Mouse (Mus musculus) lung, adult 2 months (tissue): Measurements from ENCODE around the gene Kank4. TPM values are rescaled to one million over a fixed set of nuclear protein-coding genes. Genes with fewer than 3 reads are reported as not detected.
"Not testable (repeated sequence)": the region's sequence is repeated elsewhere in the genome, so short reads cannot be mapped to it uniquely, and the experiment has no call there.

Experiments used
- DNase-seq: peaks from one replicate; pipeline ENCODE4 v3.0.0; 2022
- H3K4me1 ChIP-seq: fragments of 200-500 bp; 2 replicates; pipeline ENCODE4 v1.6.1; 2011; ENCODE audit warnings: low read length; ENCODE audit not compliant: control insufficient read depth, insufficient read depth
- H3K4me3 ChIP-seq: fragments of 200-500 bp; replicated peaks from 2 replicates; pipeline ENCODE3; 2011; ENCODE audit warnings: low read depth, mild to moderate bottlenecking, control low read depth, low read length; ENCODE audit errors: extremely low read depth
- CTCF ChIP-seq: fragments of 200-500 bp; IDR thresholded peaks from 2 replicates; pipeline ENCODE4 v1.5.1; 2011; ENCODE audit warnings: mild to moderate bottlenecking, low read length, control low read depth; ENCODE audit not compliant: insufficient read depth
- POLR2A ChIP-seq: fragments of 200-500 bp; IDR thresholded peaks from 2 replicates; pipeline ENCODE4 v1.6.1; 2011; ENCODE audit warnings: low read depth, mild to moderate bottlenecking, control low read depth, low read length, borderline replicate concordance; ENCODE audit errors: extremely low read depth
- WGBS: fragments of 180-500 bp; shearing (Covaris S2); methylation state at CpG from one replicate; pipeline ENCODE4 v1.1.7; 2018; 5-methylcytosine and 5-hydroxymethylcytosine counted together
- polyA plus RNA-seq: library from polyadenylated mRNA; depleted of rRNA; stranded (reverse); fragments of >200 nt; gene quantifications from 2 replicates; pipeline ENCODE4 v1.2.3, GENCODE M21; 2012

Kank4 gene
- polyA plus RNA-seq, 1 experiment, result 9.3 TPM

DNA sequence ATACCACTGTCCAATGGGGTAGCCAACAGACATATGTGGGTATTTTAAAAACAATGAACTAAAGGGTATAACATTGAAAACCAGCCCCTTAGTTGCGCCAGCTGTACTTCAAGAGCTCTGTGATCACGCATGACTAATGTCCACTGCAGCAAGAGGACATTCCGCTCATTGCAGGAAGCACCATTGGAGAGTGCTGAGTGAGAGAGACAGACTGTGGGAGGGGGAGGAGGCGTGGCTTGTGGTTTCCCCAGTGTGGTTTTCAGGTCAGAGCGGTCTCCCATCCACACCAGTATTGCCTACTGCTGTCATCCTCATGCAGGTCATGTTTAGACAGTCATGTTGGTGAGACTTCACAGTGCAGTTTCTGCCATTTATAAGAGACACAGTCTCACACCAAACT is 19.2 kb upstream of the Kank4 start:
- no peak for TF ChIP-seq POLR2A
- TF ChIP-seq CTCF, result no peak
- no peak for DNase-seq
- H3K4me1 ChIP-seq, result no peaks in the 10 kb centered on the region
- H3K4me3 ChIP-seq, result no peak overlapping the region
- 33% methylated on average over 5 of the region's 5 CpGs for WGBS

DNA sequence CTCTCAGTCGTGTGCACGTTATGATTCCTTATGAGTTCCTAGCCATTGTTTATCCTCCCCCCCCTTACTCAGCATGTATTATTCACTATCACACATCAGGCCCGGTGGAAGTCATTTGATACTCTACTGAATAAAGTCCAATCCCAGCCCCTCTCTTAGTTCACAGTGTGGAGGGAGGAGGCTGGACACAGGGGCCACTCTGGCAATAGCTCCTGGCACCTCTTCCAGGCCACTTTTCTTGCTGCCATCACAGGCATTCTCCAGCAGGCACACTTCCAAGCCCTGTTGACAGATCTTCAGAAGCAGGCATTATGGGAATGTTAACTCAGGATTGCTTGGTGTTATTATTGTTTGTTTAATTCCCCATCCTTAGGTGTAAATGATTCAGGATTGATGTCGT is 17.4 kb upstream of the Kank4 start:
- H3K4me1 ChIP-seq, result no peaks in the 10 kb centered on the region
- H3K4me3 ChIP-seq, result no peak overlapping the region
- no peak for DNase-seq
- TF ChIP-seq CTCF, result no peak
- no peak for TF ChIP-seq POLR2A
- 36% methylated on average over 4 of the region's 4 CpGs for WGBS

DNA sequence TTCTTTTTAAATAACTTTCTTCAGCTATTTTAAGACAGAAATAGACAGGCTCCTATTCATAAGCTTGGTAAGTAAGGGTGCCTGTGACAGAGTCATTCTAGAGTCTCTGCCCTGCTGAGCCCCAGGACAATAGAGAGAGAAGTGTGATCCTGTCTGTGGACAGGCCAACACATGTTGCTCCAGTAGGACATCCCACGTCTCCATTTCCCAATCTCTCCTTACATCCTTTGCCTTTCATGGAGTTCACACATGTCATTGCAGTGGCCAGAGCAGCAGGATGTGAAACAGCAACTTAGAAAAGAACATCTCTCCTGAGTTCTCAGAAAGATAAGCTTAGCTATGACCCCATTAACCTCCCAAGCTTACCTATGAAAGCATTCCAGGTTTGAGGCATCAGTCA is 14.4 kb upstream of the Kank4 start:
- TF ChIP-seq POLR2A (no peak), CTCF (no peak)
- no peaks in the 10 kb centered on the region for H3K4me1 ChIP-seq
- no peak overlapping the region for H3K4me3 ChIP-seq
- DNase-seq, result no peak
- 42% methylated on average over 1 of the region's 1 CpGs for WGBS

DNA sequence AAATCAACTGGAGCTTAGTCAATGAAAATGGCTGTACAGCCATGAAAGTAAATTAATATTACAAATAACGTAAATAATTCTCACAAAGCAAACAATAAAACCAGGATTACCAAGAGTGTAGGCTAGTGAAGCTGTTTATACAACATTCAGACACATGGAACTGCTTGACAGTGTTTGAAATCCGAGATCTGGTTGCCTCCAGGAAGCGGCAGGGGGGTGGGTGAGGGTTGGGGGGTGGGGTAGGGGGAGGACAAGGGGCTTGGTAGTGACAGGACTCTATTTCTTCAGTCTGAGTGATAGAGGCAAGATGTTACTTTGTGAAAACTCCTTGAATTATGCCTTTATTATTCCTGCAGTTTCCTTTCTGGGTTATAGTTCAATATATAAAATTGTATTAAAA is 9.4 kb upstream of the Kank4 start:
- H3K4me3 ChIP-seq, result no peak overlapping the region
- 41% methylated on average over 3 of the region's 3 CpGs for WGBS
- no peak for DNase-seq
- no peaks in the 10 kb centered on the region for H3K4me1 ChIP-seq
- TF ChIP-seq CTCF (no peak), POLR2A (no peak)

DNA sequence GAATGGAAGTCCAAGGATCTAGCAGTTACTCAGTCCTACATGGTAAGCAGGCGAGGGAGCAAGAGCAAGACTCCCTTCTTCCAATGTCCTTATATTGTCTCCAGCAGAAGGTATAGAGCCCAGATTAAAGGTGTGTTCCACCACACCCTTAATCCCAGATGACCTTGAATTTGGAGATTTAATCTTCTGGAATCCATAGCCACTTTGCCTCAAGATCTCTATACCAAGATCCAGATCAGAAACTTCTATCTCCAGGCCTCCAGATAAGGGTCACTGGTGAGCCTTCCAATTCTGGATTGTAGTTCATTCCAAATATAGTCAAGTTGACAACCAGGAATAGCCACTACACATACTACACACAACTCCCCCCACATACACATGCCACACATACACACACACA is 6.4 kb upstream of the Kank4 start, which contains the start of gene I0C0044D17Rik:
Gene I0C0044D17Rik (minus strand): TSS at position 101 of the 400 bp plus-strand sequence.
- DNase-seq, H3K4me1 ChIP-seq, H3K4me3 ChIP-seq: not testable (repeated sequence)
- 95% methylated on average over 1 of the region's 1 CpGs for WGBS

DNA sequence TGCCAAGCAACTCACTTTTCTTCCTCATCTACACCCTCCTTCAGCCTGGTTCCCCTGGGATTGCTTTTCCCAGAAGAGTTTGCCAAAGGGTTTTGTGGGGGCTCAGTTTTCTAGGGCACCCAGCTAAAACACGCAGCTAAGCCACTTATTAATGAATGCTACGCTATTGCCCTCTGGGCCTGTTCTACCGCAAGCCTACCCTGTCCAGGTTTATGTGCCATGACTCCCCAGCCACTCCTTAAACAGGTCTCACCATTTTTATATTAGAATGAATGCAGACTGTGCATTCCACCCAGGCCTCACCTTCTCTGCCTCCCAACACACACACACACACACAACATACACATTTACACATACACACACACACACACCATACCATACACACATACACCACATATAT is 5.7 kb upstream of the Kank4 start:
- Histone ChIP-seq H3K4me3 (no peak overlapping the region), H3K4me1 (peaks cover 5% of the 10 kb centered on the region)
- TF ChIP-seq POLR2A (no peak), CTCF (no peak)
- no peak for DNase-seq
- 81% methylated on average over 3 of the region's 3 CpGs for WGBS

DNA sequence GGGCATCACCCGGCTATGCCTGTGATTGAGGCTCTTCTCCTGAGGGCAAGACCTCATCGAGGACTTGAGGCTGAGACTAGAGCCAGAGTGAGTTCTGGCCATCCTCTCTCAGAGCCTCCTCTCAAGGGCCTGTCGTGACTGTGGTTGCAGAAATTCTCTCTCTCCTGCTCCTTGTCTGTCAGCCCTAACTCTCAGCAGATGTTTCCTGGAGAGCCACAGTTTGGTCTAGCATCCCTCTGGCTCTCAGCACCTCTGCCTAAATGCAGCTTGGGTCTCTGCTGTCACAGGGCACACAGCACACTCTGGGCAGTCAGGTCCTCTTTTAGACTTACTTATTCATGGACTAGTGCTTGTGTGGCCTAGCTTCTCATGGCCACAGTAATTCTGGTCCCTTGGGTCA is 5.1 kb upstream of the Kank4 start:
- no peak for DNase-seq
- WGBS, result 68% methylated on average over 3 of the region's 3 CpGs
- Histone ChIP-seq H3K4me1 (peaks cover 5% of the 10 kb centered on the region), H3K4me3 (no peak overlapping the region)
- TF ChIP-seq POLR2A, result no peak
- no peak for TF ChIP-seq CTCF

DNA sequence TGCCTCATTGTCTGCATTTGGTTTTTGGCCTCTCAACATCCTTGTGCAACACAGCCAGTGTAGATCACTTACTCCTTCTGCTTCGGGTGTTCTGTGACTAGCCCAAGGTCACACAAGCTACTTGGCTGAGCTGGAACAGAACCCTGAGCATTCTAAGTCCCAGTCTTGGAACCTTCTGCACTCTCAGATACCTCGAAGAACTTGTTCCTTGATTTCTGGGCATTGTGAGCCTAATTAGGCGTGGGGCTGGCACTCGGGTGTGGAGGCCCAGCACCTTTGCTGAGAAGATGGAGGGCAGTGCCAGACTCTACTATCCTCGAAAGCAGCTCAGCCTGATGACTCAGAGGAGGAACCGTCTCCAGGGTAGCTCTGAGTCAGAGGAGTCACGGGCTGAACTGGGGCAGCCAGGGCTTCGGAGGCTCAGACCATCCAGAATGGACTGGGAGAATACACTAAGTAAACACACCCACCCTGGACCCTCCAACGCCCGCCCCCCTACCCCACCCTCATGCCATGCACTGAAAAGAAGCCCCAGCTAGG is 1.9 kb upstream of the Kank4 start:
- TF ChIP-seq CTCF, result no peak
- TF ChIP-seq POLR2A, result no peak
- no peak overlapping the region for H3K4me3 ChIP-seq
- peaks cover 9% of the 10 kb centered on the region for H3K4me1 ChIP-seq
- WGBS, result 58% methylated on average over 10 of the region's 10 CpGs
- DNase-seq, result no peak

DNA sequence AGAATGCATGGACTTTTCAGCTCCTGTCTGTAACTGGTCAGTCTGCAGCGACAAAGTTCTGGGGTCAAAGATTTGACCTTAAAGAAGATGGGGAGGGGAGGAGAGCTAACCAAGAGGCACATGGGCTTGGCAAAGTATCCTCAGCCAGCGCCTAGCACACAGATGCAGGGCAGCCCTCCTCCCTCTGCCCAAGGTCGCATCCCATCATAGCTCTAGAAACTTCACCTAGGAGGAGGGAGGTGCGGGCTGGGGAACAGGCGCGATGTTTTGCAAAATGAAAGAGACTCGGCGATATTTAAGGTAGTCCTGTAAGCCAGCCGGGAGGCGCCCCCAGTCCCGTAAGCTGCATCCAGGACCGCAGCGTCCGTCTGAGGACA is 542 bp downstream of the Kank4 start:
- Histone ChIP-seq H3K4me3 (peak overlapping the region; percentile 72), H3K4me1 (peaks cover 12% of the 10 kb centered on the region)
- TF ChIP-seq CTCF (no peak), POLR2A (no peak)
- DNase-seq, result no peak
- WGBS, result 4% methylated on average over 14 of the region's 14 CpGs

DNA sequence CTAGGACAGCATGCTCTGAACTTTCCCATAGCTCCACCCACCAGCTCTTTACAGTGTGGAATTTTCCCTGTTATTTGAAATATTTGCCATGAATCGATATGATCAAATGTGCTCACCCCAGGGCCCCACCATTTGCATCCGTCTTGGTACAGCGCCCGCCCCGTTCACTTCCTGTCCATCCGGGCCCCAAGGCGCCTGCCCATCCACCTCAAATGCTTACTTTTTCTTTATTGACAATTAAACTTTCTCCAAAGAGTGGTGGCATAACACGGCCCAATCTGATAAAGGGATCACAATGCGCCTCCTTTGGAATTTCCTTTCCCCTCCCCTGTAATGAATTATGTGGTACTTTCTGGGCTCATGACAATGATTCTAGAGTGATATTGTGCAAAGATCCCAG is 11.0 kb downstream of the Kank4 start:
- no peak for DNase-seq
- Histone ChIP-seq H3K4me1 (peaks cover 2% of the 10 kb centered on the region), H3K4me3 (no peak overlapping the region)
- WGBS, result 48% methylated on average over 9 of the region's 9 CpGs
- TF ChIP-seq POLR2A, result no peak
- no peak for TF ChIP-seq CTCF
